In the genomic region with DNA sequence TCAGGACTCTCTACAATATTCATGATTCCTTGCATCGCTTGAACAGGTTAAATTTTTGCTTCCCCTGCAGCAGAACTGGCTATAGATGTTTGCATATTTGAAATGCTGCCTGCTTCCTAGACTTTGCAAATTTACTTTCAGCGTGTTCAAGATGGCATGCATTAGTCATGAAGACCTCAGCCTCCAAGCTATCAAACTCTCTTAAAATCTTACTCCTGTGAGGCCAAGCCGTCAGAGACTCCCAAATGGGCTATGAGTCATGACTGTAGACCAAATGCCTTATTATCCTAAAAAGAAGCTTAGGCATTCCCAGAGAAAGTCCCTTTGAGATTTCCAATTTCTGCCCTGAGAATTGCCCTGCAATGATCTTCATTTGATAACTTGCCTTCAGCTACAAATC, we compare ENCODE assay signal across 20 mouse cellular contexts.
"Had no signal": no experiment of that assay in that cellular context is flagged by ENCODE, and none has a peak within 500 bp of the region (broad histone marks: within the 10 kb centered on the region; RNA-seq: fewer than 3 reads in every experiment).

No protein-coding gene starts in this region.

- H3K27ac ChIP-seq: kidney, postnatal 0 days; layer of hippocampus, adult 2 months; limb, embryonic 10.5 days; limb, embryonic 13.5 days; liver, embryonic 12.5 days; liver, embryonic 15.5 days; lung, embryonic 15.5 days; neural tube, embryonic 13.5 days had no signal

- H3K4me3 ChIP-seq: layer of hippocampus, adult 2 months; limb, embryonic 10.5 days; limb, embryonic 13.5 days; liver, embryonic 12.5 days; liver, embryonic 15.5 days; lung, embryonic 15.5 days; neural tube, embryonic 13.5 days had no signal

- H3K36me3 ChIP-seq: limb, embryonic 10.5 days; limb, embryonic 13.5 days; liver, embryonic 12.5 days; liver, embryonic 15.5 days; lung, embryonic 15.5 days; neural tube, embryonic 13.5 days had no signal

- ATAC-seq: intestine, postnatal 0 days; liver, embryonic 12.5 days had no signal

- H3K9ac ChIP-seq: limb, embryonic 13.5 days; liver, embryonic 12.5 days; liver, embryonic 15.5 days; lung, embryonic 15.5 days; neural tube, embryonic 13.5 days had no signal

- DNase-seq: kidney, adult 2 months; kidney, postnatal 25 days; layer of hippocampus, adult 9-11 months; liver; lung, adult 18-20 months; lung, postnatal 10 days; lung, postnatal 4 days; right cerebral cortex, postnatal 25 days; thymus, adult 2 months; thymus, postnatal 14 days; thymus, postnatal 4 days had no signal

- H3K9me3 ChIP-seq: limb, embryonic 10.5 days; limb, embryonic 13.5 days; liver, embryonic 12.5 days; liver, embryonic 15.5 days; lung, embryonic 15.5 days; neural tube, embryonic 13.5 days had no signal

- H3K27me3 ChIP-seq: limb, embryonic 13.5 days; liver, embryonic 12.5 days; liver, embryonic 15.5 days; lung, embryonic 15.5 days; neural tube, embryonic 13.5 days had no signal

- H3K4me1 ChIP-seq: limb, embryonic 10.5 days; limb, embryonic 13.5 days; liver, embryonic 12.5 days; liver, embryonic 15.5 days; lung, embryonic 15.5 days; neural tube, embryonic 13.5 days had no signal

- H3K4me2 ChIP-seq: limb, embryonic 13.5 days; liver, embryonic 12.5 days; liver, embryonic 15.5 days; lung, embryonic 15.5 days; neural tube, embryonic 13.5 days had no signal
